Mouse (Mus musculus) embryonic fibroblast, embryonic 13.5 days (primary cell): ENCODE results near the gene Apln.

ENCODE experiments used
- CTCF ChIP-seq: IDR thresholded peaks from 2 replicates; pipeline ENCODE4 v1.5.1; 2011; ENCODE audit warnings: mild to moderate bottlenecking, control low read depth, low read length, moderate library complexity, borderline replicate concordance; ENCODE audit not compliant: insufficient read depth
- POLR2A ChIP-seq: IDR thresholded peaks from 2 replicates; pipeline ENCODE4 v1.6.1; 2011; ENCODE audit warnings: low read depth, mild to moderate bottlenecking, control low read depth, low read length, moderate library complexity

GRCm38 (mm10) chrX:48072401-48072800 lies 37.7 kb upstream of the Apln start:
- no peak for TF ChIP-seq POLR2A
- TF ChIP-seq CTCF: no peak
